In genomic region chr4:150868161-150868560, GRCm38 (mm10) we compare ENCODE assay signal across 25 mouse cellular contexts. TPM values are rescaled to one million over a fixed set of nuclear protein-coding genes. Genes with fewer than 3 reads are reported as not detected.
DNase-seq lines count a peak whose midpoint lies in the region; ATAC-seq and TF ChIP-seq lines count a peak whose summit lies in the region.
"Had no signal": no experiment of that assay in that cellular context is flagged by ENCODE, and none has a peak within 500 bp of the region (broad histone marks: within the 10 kb centered on the region; RNA-seq: fewer than 3 reads in every experiment).

No protein-coding gene starts in this region.

- no peak for TF ChIP-seq POLR2A in kidney, adult 2 months (IDR thresholded peaks at IDR 0.05; ENCODE audit: low read depth, low read length)

- no peak for TF ChIP-seq CTCF in gastrocnemius, adult 2 months (IDR thresholded peaks at IDR 0.05)
- no peak for TF ChIP-seq CTCF in kidney, adult 2 months (conservative IDR thresholded peaks at IDR 0.05; ENCODE audit: insufficient read depth, insufficient read length, low read depth, low read length)
- TF ChIP-seq CTCF in lung, postnatal 0 days (IDR thresholded peaks at IDR 0.05) = no peak

- no peak for DNase-seq in gastrocnemius, adult 2 months
- DNase-seq in gastrocnemius, adult 18-20 months (ENCODE audit: low spot score) = no peak
- DNase-seq in kidney, adult 2 months = peak; percentile 13
- no peak for DNase-seq in kidney, postnatal 36 days
- no peak for DNase-seq in limb, embryonic 10.5 days (ENCODE audit: low spot score)
- no peak for DNase-seq in lung, postnatal 0 days (ENCODE audit: low spot score)
- no peak for DNase-seq in lung, postnatal 10 days
- DNase-seq: adrenal gland, adult 8-10 months; adrenal gland, postnatal 14 days; adrenal gland, postnatal 36 days; B cell, adult 2 months; cerebellum, adult 11-12 months; cerebellum, adult 2 months; cerebellum, adult 9-10 months; cerebellum, postnatal 10 days; cerebellum, postnatal 25 days had no signal

- no peak for ATAC-seq in limb, embryonic 15.5 days (ENCODE audit: insufficient number of reproducible peaks, low FRiP score, low TSS enrichment, low read depth)
- ATAC-seq in lung, postnatal 0 days = no peak
- ATAC-seq: activated CD4-positive, CD25-positive, alpha-beta regulatory T cell, adult 4 months; CD4-positive, CD25-positive, alpha-beta regulatory T cell, adult 4 months; forebrain, embryonic 13.5 days; Patski had no signal

- peaks cover 26% of the 10 kb centered on the region for H3K36me3 ChIP-seq in kidney, adult 2 months (ENCODE audit: control insufficient read depth, insufficient read depth, low read length)
- peaks cover 27% of the 10 kb centered on the region for H3K36me3 ChIP-seq in limb, embryonic 15.5 days
- peaks cover 48% of the 10 kb centered on the region for H3K36me3 ChIP-seq in limb, embryonic 10.5 days
- H3K36me3 ChIP-seq in lung, postnatal 0 days (ENCODE audit: insufficient read depth, low read length) = peaks cover 17% of the 10 kb centered on the region
- H3K36me3 ChIP-seq: G1E had no signal

- no peak for TF ChIP-seq EP300 in lung, postnatal 0 days (IDR thresholded peaks at IDR 0.05)

- H3K9ac ChIP-seq in limb, embryonic 15.5 days = no peak overlapping the region
- H3K9ac ChIP-seq in lung, postnatal 0 days (replicated peaks; ENCODE audit: low read depth) = no peak overlapping the region
- H3K9ac ChIP-seq: embryonic facial prominence, embryonic 12.5 days; forebrain, embryonic 13.5 days had no signal

- no peak overlapping the region for H3K4me2 ChIP-seq in limb, embryonic 15.5 days
- no peak overlapping the region for H3K4me2 ChIP-seq in lung, postnatal 0 days (replicated peaks; ENCODE audit: low read depth, low read length)
- H3K4me2 ChIP-seq: embryonic facial prominence, embryonic 12.5 days; forebrain, embryonic 13.5 days had no signal

- H3K9me3 ChIP-seq in limb, embryonic 15.5 days = no peaks in the 10 kb centered on the region
- no peaks in the 10 kb centered on the region for H3K9me3 ChIP-seq in limb, embryonic 10.5 days (replicated peaks)
- H3K9me3 ChIP-seq in lung, postnatal 0 days (ENCODE audit: low read length) = no peaks in the 10 kb centered on the region
- H3K9me3 ChIP-seq: embryonic facial prominence, embryonic 10.5 days; embryonic facial prominence, embryonic 12.5 days; forebrain, embryonic 13.5 days; G1E had no signal

- peaks cover 24% of the 10 kb centered on the region for H3K4me1 ChIP-seq in kidney, adult 2 months (ENCODE audit: control insufficient read depth, insufficient read depth, low read length)
- H3K4me1 ChIP-seq in limb, embryonic 15.5 days = peaks cover 40% of the 10 kb centered on the region
- H3K4me1 ChIP-seq in limb, embryonic 10.5 days = peaks cover 35% of the 10 kb centered on the region
- peaks cover 33% of the 10 kb centered on the region for H3K4me1 ChIP-seq in lung, postnatal 0 days (ENCODE audit: insufficient read depth, low read depth, low read length)

- no peak overlapping the region for H3K4me3 ChIP-seq in gastrocnemius, adult 2 months
- H3K4me3 ChIP-seq in kidney, adult 2 months (ENCODE audit: insufficient read depth, low read depth, low read length) = no peak overlapping the region
- no peak overlapping the region for H3K4me3 ChIP-seq in limb, embryonic 15.5 days
- no peak overlapping the region for H3K4me3 ChIP-seq in limb, embryonic 10.5 days
- no peak overlapping the region for H3K4me3 ChIP-seq in lung, postnatal 0 days (ENCODE audit: low read depth, low read length)
- H3K4me3 ChIP-seq: embryonic facial prominence, embryonic 10.5 days; embryonic facial prominence, embryonic 12.5 days; forebrain, embryonic 13.5 days had no signal

- peak overlapping the region; percentile 91 for H3K27ac ChIP-seq in gastrocnemius, adult 2 months
- H3K27ac ChIP-seq in kidney, adult 2 months (ENCODE audit: insufficient read depth, low read depth, low read length) = no peak overlapping the region
- peak overlapping the region; percentile 0; the same call in 1 of the 2 replicates for H3K27ac ChIP-seq in limb, embryonic 15.5 days
- no peak overlapping the region for H3K27ac ChIP-seq in limb, embryonic 10.5 days
- peak overlapping the region; percentile 21; the same call in 1 of the 2 replicates for H3K27ac ChIP-seq in lung, postnatal 0 days (ENCODE audit: low read length)
- H3K27ac ChIP-seq: embryonic facial prominence, embryonic 10.5 days; embryonic facial prominence, embryonic 12.5 days; forebrain, embryonic 13.5 days had no signal

- intact Hi-C loops in gastrocnemius, adult 2 months (cut with DNase I) = no loop called here

- 63% methylated on average over 6 of the region's 6 CpGs for WGBS in kidney, adult 2 months
- 77% methylated on average over 6 of the region's 6 CpGs for WGBS in limb, embryonic 15.5 days
- 87% methylated on average over 6 of the region's 6 CpGs for WGBS in limb, embryonic 10.5 days
- 55% methylated on average over 6 of the region's 6 CpGs for WGBS in lung, postnatal 0 days

- no peaks in the 10 kb centered on the region for H3K27me3 ChIP-seq in kidney, adult 2 months (replicated peaks; ENCODE audit: control insufficient read depth, insufficient read depth, low read length)
- no peaks in the 10 kb centered on the region for H3K27me3 ChIP-seq in limb, embryonic 15.5 days
- H3K27me3 ChIP-seq in limb, embryonic 10.5 days (ENCODE audit: low read depth, poor library complexity, severe bottlenecking) = no peaks in the 10 kb centered on the region
- no peaks in the 10 kb centered on the region for H3K27me3 ChIP-seq in lung, postnatal 0 days (replicated peaks; ENCODE audit: insufficient read depth, low read length)
- H3K27me3 ChIP-seq: CH12.LX; embryonic facial prominence, embryonic 12.5 days; forebrain, embryonic 13.5 days; Patski had no signal

RNA-seq across cellular contexts. Expression of gene Errfi1, which starts 14.4 kb away (rescaled TPM):
- 10 to 100 TPM; 20.7 to 50.5 TPM for total RNA-seq in gastrocnemius, adult 2 months (2021)
- 10 to 100 TPM; 24.9 to 35.9 TPM for total RNA-seq in gastrocnemius, adult 18-20 months (2021)
- 230 TPM in 2 replicates for polyA plus RNA-seq in kidney, adult 2 months (2012; rRNA removed)
- 29.4 and 31.4 TPM in 2 replicates for polyA plus RNA-seq in limb, embryonic 15.5 days (2015; fragmentation: Nextera tagmentation; extraction: Ambion mirVana)
- 25.2 and 25.9 TPM in 2 replicates for polyA plus RNA-seq in limb, embryonic 10.5 days (2016; fragmentation: Nextera tagmentation; extraction: Ambion mirVana)
- 104 and 106 TPM in 2 replicates for polyA plus RNA-seq in lung, postnatal 0 days (2015; fragmentation: Nextera tagmentation; extraction: Ambion mirVana)
- polyA plus RNA-seq: G1E had no signal

RNA-seq across cellular contexts. Expression of gene Park7, which starts 46.1 kb away (rescaled TPM):
- total RNA-seq in gastrocnemius, adult 2 months (2021) = 100 to 1,000 TPM; 579 to 815 TPM
- total RNA-seq in gastrocnemius, adult 18-20 months (2021) = 100 to 1,000 TPM; 750 to 787 TPM
- 314 and 444 TPM in 2 replicates for polyA plus RNA-seq in kidney, adult 2 months (2012; rRNA removed)
- 349 and 381 TPM in 2 replicates for polyA plus RNA-seq in limb, embryonic 15.5 days (2015; fragmentation: Nextera tagmentation; extraction: Ambion mirVana)
- 526 and 559 TPM in 2 replicates for polyA plus RNA-seq in limb, embryonic 10.5 days (2016; fragmentation: Nextera tagmentation; extraction: Ambion mirVana)
- 229 and 241 TPM in 2 replicates for polyA plus RNA-seq in lung, postnatal 0 days (2015; fragmentation: Nextera tagmentation; extraction: Ambion mirVana)

RNA-seq across cellular contexts. Expression of gene Tnfrsf9, which starts 46.2 kb away (rescaled TPM):
- under 1 TPM in 1 of 2 experiments, not detected in 1; 0.20 TPM for total RNA-seq in gastrocnemius, adult 2 months (2021)
- total RNA-seq in gastrocnemius, adult 18-20 months (2021) = under 1 TPM; 0.21 to 0.46 TPM
- polyA plus RNA-seq in kidney, adult 2 months (2012; rRNA removed) = 0.14 and 0.86 TPM in 2 replicates
- 0.83 and 1.1 TPM in 2 replicates for polyA plus RNA-seq in limb, embryonic 15.5 days (2015; fragmentation: Nextera tagmentation; extraction: Ambion mirVana)
- 0.59 and 1.1 TPM in 2 replicates for polyA plus RNA-seq in limb, embryonic 10.5 days (2016; fragmentation: Nextera tagmentation; extraction: Ambion mirVana)
- polyA plus RNA-seq in lung, postnatal 0 days (2015; fragmentation: Nextera tagmentation; extraction: Ambion mirVana) = 1.1 and 4.4 TPM in 2 replicates

Comparison
In these comparisons a context has a peak if more than half of its experiments do, and no peak if none do; other contexts are left out.
1. H3K27ac ChIP-seq: peak in gastrocnemius, adult 2 months (single experiment), limb, embryonic 15.5 days (single experiment) and lung, postnatal 0 days (single experiment); none in kidney, adult 2 months (single experiment) and limb, embryonic 10.5 days (single experiment).